Mouse (Mus musculus): Measurements from ENCODE around the gene Cxcl9. TPM values are rescaled to one million over a fixed set of nuclear protein-coding genes. Genes with fewer than 3 reads are reported as not detected.

Cxcl9 gene
- total and polyA plus RNA-seq, 3 experiments, result not detected

DNA sequence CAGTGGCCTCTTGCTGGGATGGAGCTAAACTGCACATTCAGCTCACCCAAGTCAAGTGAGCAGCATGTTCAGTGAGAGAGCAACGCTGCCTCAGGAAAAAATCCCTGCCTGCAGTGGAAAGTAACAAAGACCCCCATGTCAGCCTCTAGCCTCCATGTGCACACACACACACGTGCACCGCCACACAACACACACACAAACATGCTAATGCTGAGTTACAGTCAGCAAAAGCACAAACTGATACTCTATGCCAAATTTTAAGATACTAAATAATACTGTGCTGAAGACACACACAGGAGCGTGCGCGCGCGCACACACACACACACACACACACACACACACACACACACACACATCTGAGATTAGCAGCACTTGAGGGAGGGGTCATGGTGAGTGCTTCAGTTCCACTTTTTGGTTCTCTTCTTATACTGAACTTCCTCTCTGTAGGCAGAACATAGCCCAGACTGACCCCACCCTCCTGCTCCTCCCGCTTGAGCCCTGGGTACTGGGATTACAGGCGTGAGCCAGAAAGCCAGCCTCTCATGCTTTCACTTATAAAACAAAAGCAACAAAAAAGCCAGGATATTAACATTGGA lies 48.8 kb downstream of the Cxcl9 start (continued):
- TF ChIP-seq ZNF384 (IDR thresholded peaks at IDR 0.05; ENCODE audit: low read depth, low read length) (no peak), TBP (IDR thresholded peaks at IDR 0.05; ENCODE audit: low read depth, low read length) (no peak), MAFK (IDR thresholded peaks at IDR 0.05; ENCODE audit: borderline replicate concordance, low read depth, low read length) (no peak), TCF12 (IDR thresholded peaks at IDR 0.05; ENCODE audit: low read depth, low read length) (0 out of 2 replicates have a peak, but pooled peaks have one; percentile 30)

DNA sequence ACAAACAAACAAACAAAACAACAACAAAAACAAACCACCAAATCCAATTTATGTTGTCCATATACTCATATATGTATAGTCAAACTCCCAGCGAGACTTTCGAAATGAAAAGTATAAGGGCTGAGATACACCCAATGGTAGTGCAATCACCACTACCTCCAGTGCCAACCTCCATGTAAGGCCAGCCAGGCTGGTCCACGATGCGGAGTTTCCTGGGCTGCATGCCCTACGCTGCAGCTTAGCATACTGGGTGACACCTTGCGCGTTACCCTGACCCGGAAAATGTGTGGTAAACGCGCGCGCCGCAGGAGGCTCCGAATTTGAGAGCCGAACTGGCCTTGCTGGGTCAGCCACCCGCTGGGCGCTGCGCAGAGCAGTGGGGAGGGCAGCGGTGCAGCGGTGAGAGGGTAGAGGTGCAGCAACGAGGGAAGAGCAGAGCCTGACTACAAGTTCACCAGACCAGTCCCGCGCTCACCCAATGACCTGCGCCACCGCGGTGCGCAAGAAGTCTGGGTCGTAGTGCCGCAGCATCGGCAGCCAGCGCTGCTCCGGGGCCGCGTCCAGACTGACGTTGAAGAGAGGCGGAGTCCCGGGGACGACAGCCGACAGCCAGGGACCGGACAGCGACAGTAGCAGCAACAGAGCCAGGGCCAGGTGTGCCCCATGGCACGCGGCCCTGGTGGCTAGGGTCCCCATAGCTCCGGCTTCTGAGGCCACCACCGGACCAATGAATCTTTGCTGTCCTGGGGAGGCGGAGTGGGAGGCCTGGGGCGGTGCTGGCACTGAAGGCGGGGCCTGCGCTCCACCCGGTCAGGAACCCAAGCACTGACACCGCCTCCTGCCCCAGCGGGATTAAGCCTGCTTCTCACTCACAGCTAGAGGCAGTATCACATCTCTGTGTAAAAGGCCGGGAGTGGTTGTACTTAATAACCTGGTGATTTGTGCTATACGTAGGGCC lies 50.2 kb downstream of the Cxcl9 start, which contains the start of gene Naaa:
TSS of gene Naaa (minus strand) at position 734 of the 958 bp plus-strand sequence.
- no peak for TF ChIP-seq MAFK (IDR thresholded peaks at IDR 0.05; ENCODE audit: borderline replicate concordance, low read depth, low read length)
- TF ChIP-seq ZC3H11A (IDR thresholded peaks at IDR 0.05; ENCODE audit: low read depth, low read length), result no peak
- no peak for TF ChIP-seq POLR2AphosphoS5 (IDR thresholded peaks at IDR 0.05; ENCODE audit: borderline replicate concordance, low read depth, low read length)
- no peak; the same call in none of the 2 replicates for TF ChIP-seq RAD21 (IDR thresholded peaks at IDR 0.05; ENCODE audit: low read depth, low read length)
- no peak for TF ChIP-seq POLR2AphosphoS2 (IDR thresholded peaks at IDR 0.05; ENCODE audit: low read length)
- peak in 1 of 3 experiments; percentile 26; a peak in 1 of 6 replicates for TF ChIP-seq CTCF (IDR thresholded peaks at IDR 0.05 in 2 of 3, conservative IDR thresholded peaks at IDR 0.05 in 1 of 3; ENCODE audit: control insufficient read depth in 1 of 3, insufficient read depth in 1 of 3, low read depth in 2 of 3, low read length in 3 of 3, poor library complexity in 1 of 3, severe bottlenecking in 1 of 3)
- TF ChIP-seq USF2 (IDR thresholded peaks at IDR 0.05; ENCODE audit: borderline replicate concordance in 1 of 2, insufficient read depth in 1 of 2, low read depth in 1 of 2, low read length in 2 of 2), result no peak
- no peak for TF ChIP-seq MAX (IDR thresholded peaks at IDR 0.05; ENCODE audit: low read length)
- no peak for TF ChIP-seq RCOR1 (IDR thresholded peaks at IDR 0.05; ENCODE audit: low read depth, low read length)
- TF ChIP-seq NRF1 (IDR thresholded peaks at IDR 0.05; ENCODE audit: insufficient read depth, low read depth, low read length, poor library complexity, severe bottlenecking), result peak; percentile 77
- TF ChIP-seq ZNF384 (IDR thresholded peaks at IDR 0.05; ENCODE audit: low read depth, low read length), result no peak
- no peak for TF ChIP-seq MEF2A (IDR thresholded peaks at IDR 0.05; ENCODE audit: extremely low read depth, insufficient replicate concordance, low read depth, low read length, poor library complexity, severe bottlenecking)
- TF ChIP-seq NELFE (IDR thresholded peaks at IDR 0.05; ENCODE audit: low read depth, low read length), result peak; percentile 23; the same call in 1 of the 2 replicates
- TF ChIP-seq CHD1 (IDR thresholded peaks at IDR 0.05; ENCODE audit: low read depth, low read length), result no peak
- TF ChIP-seq KAT2A (conservative IDR thresholded peaks at IDR 0.05; ENCODE audit: low read depth, low read length), result no peak
- peak; percentile 41 to 51; a peak in 2 of 4 replicates for TF ChIP-seq POLR2A (IDR thresholded peaks at IDR 0.05; ENCODE audit: control insufficient read depth in 1 of 2, insufficient read depth in 1 of 2, low read depth in 1 of 2, low read length in 2 of 2, poor library complexity in 1 of 2)
- no peak for TF ChIP-seq USF1 (IDR thresholded peaks at IDR 0.05; ENCODE audit: low read depth, low read length)
- no peak for TF ChIP-seq ZKSCAN1 (IDR thresholded peaks at IDR 0.05; ENCODE audit: low read depth, low read length)
- TF ChIP-seq TBP (IDR thresholded peaks at IDR 0.05; ENCODE audit: low read depth, low read length), result no peak
- TF ChIP-seq SIN3A (IDR thresholded peaks at IDR 0.05; ENCODE audit: low read length), result peak; percentile 28; the same call in 1 of the 2 replicates
- no peak for TF ChIP-seq ELF1 (IDR thresholded peaks at IDR 0.05; ENCODE audit: low read depth, low read length)
- TF ChIP-seq HCFC1 (IDR thresholded peaks at IDR 0.05; ENCODE audit: low read depth, low read length), result no peak
- no peak for TF ChIP-seq GABPA (IDR thresholded peaks at IDR 0.05; ENCODE audit: low read depth, low read length)
- TF ChIP-seq TCF12 (IDR thresholded peaks at IDR 0.05; ENCODE audit: low read depth, low read length), result 0 out of 2 replicates have a peak, but pooled peaks have one; percentile 9
- TF ChIP-seq MXI1 (IDR thresholded peaks at IDR 0.05; ENCODE audit: low read depth, low read length), result no peak
- TF ChIP-seq EP300 (IDR thresholded peaks at IDR 0.05; ENCODE audit: low read depth in 1 of 2, low read length in 2 of 2), result no peak
- no peak for TF ChIP-seq JUND (IDR thresholded peaks at IDR 0.05; ENCODE audit: low read depth, low read length)
- TF ChIP-seq ZMIZ1 (IDR thresholded peaks at IDR 0.05; ENCODE audit: low read depth, low read length), result no peak
- no peak for TF ChIP-seq MYB (IDR thresholded peaks at IDR 0.05; ENCODE audit: low read depth, low read length)
- H3K4me3 ChIP-seq (ENCODE audit: control insufficient read depth in 1 of 2, insufficient read depth in 1 of 2, low read depth in 2 of 2, low read length in 2 of 2), result peak within 1 kb of the TSS; percentile 65 to 90
- no peaks in the 10 kb centered on the region for H3K9me3 ChIP-seq (replicated peaks; ENCODE audit: insufficient read depth, low read length)
- no peaks in the 10 kb centered on the region; the same call in 1 of the 2 replicates for H3K79me2 ChIP-seq (ENCODE audit: control insufficient read depth, insufficient read depth, low read length, poor library complexity)
- peak within 1 kb of the TSS; percentile 38 for H3K27ac ChIP-seq (ENCODE audit: control insufficient read depth, low read depth, low read length)
- no peaks in the 10 kb centered on the region for H3K27me3 ChIP-seq (ENCODE audit: control insufficient read depth in 1 of 2, insufficient read depth in 2 of 2, low read length in 2 of 2)
- peak within 1 kb of the TSS; percentile 63 for H3K9ac ChIP-seq (ENCODE audit: control insufficient read depth, low read depth, low read length, poor library complexity, severe bottlenecking)
- peaks cover 0 to 16% of the 10 kb centered on the region in 2 experiments; a peak in 2 of 4 replicates for H3K36me3 ChIP-seq (ENCODE audit: control insufficient read depth in 1 of 2, insufficient read depth in 2 of 2, low read length in 2 of 2)
- peak; percentile 90 for DNase-seq (ENCODE audit: low read depth, low spot score)
- peaks cover 9 to 14% of the 10 kb centered on the region in 2 experiments for H3K4me1 ChIP-seq (ENCODE audit: control insufficient read depth in 1 of 2, insufficient read depth in 2 of 2, low read length in 2 of 2)

Data from MEL (cell line).